Mouse (Mus musculus) brain, embryonic 14.5 days (tissue): ENCODE measurements around the gene Gm12166.

Experiments
- CTCF ChIP-seq: fragments of 200-500 bp; IDR thresholded peaks from 2 replicates; pipeline ENCODE4 v1.5.1; 2012; ENCODE audit warnings: inconsistent platforms, mild to moderate bottlenecking, moderate library complexity, borderline replicate concordance; ENCODE audit not compliant: insufficient read depth, insufficient read length; ENCODE audit errors: extremely low read depth
- POLR2A ChIP-seq: fragments of 200-500 bp; IDR thresholded peaks from 2 replicates; pipeline ENCODE4 v1.6.1; 2012; ENCODE audit warnings: mild to moderate bottlenecking, inconsistent platforms, borderline replicate concordance; ENCODE audit not compliant: poor library complexity, insufficient read depth, insufficient read length, severe bottlenecking; ENCODE audit errors: extremely low read depth

DNA sequence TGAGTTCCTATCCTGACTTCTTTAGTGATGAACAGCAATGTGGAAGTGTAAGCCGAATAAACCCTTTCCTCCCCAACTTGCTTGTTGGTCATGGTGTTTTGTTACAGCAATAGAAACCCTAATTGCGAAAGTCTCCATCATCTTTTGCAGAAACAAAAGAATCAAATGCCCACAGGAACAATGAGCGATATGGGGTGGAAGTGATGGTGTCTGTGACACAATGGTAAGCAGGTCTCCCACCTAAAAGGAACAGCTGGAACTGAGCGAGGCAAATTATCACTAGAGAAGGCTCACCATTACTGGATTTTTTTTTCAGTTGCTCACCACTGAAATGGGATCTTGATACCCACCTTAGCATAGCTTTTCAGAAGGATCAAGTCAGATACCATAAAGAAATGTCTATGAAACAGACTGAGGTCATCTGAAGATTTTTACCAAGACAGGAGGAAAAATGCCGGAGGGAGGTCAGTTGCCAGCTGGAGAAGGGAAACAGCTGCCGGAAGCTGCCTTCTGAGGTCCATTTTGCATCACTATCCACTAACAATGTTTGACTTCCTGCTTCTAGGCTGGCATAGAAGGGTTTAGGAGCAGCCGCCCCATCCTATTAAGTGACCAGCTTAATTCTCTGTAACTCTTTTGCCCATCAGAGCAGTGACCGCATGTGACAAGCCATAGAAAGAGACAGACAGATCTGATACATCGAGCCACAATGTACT, 11.1 kb downstream of the Gm12166 start:
- TF ChIP-seq CTCF (no peak), POLR2A (no peak)
